Mouse (Mus musculus) intestine, embryonic 14.5 days (tissue): ENCODE results near the gene Olfr699. TPM values are rescaled to one million over a fixed set of nuclear protein-coding genes. Genes with fewer than 3 reads are reported as not detected.
"Not testable (repeated sequence)": the region's sequence is repeated elsewhere in the genome, so short reads cannot be mapped to it uniquely, and the experiment has no call there.

ENCODE experiments used
- ATAC-seq: fragments of 200-750 bp; cut with Nextera tagmentation; replicated peaks from 2 replicates; pipeline ENCODE4 v1.8.0; 2017; ENCODE audit warnings: low read depth, moderate number of reproducible peaks, moderate TSS enrichment, moderate library complexity; ENCODE audit not compliant: low FRiP score, low TSS enrichment
- DNase-seq: peaks from one replicate; pipeline ENCODE4 v3.0.0-alpha.2; 2018; ENCODE audit warnings: low spot score
- H3K27ac ChIP-seq: fragments of 300-500 bp; sonication (generic); 2 replicates; pipeline ENCODE4 v1.5.1; 2014; ENCODE audit warnings: low read depth, mild to moderate bottlenecking, control low read depth
- H3K27me3 ChIP-seq: fragments of 300-500 bp; sonication (generic); replicated peaks from 2 replicates; pipeline ENCODE4 v1.6.1; 2014; ENCODE audit warnings: low read length, control low read depth; ENCODE audit not compliant: control insufficient read depth, insufficient read depth
- H3K36me3 ChIP-seq: fragments of 300-500 bp; sonication (generic); 2 replicates; pipeline ENCODE4 v1.6.1; 2014; ENCODE audit warnings: low read length, control low read depth; ENCODE audit not compliant: control insufficient read depth, insufficient read depth
- H3K4me1 ChIP-seq: fragments of 300-500 bp; sonication (generic); replicated peaks from 2 replicates; pipeline ENCODE4 v1.6.1; 2014; ENCODE audit warnings: low read length, control low read depth, mixed read lengths; ENCODE audit not compliant: control insufficient read depth, insufficient read depth
- H3K4me2 ChIP-seq: fragments of 300-500 bp; sonication (generic); 2 replicates; pipeline ENCODE4 v1.6.1; 2014; ENCODE audit warnings: low read length
- H3K4me3 ChIP-seq: fragments of 300-500 bp; sonication (generic); 2 replicates; pipeline ENCODE4 v1.5.1; 2014; ENCODE audit warnings: low read depth, low read length, control low read depth, mixed read lengths
- H3K9ac ChIP-seq: fragments of 300-500 bp; sonication (generic); 2 replicates; pipeline ENCODE4 v1.6.1; 2014; ENCODE audit warnings: mild to moderate bottlenecking, low read length
- H3K9me3 ChIP-seq: fragments of 300-500 bp; sonication (generic); 2 replicates; pipeline ENCODE4 v1.6.1; 2016; ENCODE audit warnings: low read length, control low read depth; ENCODE audit not compliant: control insufficient read depth
- WGBS: fragments of 180-500 bp; shearing (Covaris S2); extraction: QIAGEN DNeasy Blood & Tissue Kit; methylation state at CpG from one replicate; pipeline ENCODE4 v1.1.7; 2014; 5-methylcytosine and 5-hydroxymethylcytosine counted together
- polyA plus RNA-seq: library from polyadenylated mRNA; unstranded; fragments of >200 nt; fragmentation: Nextera tagmentation; extraction: Ambion mirVana; gene quantifications from 2 replicates; pipeline ENCODE4 v1.2.1, GENCODE M21; 2014

Gene Olfr699
- polyA plus RNA-seq: not detected in 2 replicates

DNA sequence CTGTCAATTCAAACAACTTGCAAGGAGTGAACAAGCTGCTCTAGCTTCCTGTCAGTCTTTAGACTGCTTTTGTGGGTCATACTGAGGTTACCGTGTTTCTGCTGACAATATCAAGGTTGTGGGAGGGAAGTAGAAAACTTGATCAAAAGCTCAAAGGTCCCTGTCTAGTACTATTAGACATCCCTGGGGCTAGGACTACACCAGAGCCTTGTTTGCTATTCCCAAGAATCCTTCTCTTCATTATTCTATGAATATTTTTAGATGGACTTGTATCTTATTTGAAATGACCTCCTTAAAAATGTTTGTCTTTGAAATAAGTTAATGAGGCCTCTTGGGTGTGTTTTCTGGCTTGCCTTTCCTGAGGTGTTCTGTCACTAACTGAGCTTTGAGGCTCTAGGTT lies at the start of gene Olfr699:
Olfr699 (minus strand) TSS at position 101 of the 400 bp plus-strand sequence.
- Histone ChIP-seq H3K27ac (no peak within 1 kb of the TSS), H3K4me3 (no peak within 1 kb of the TSS), H3K36me3 (no peaks in the 10 kb centered on the region), H3K27me3 (no peaks in the 10 kb centered on the region), H3K4me2 (no peak within 1 kb of the TSS), H3K9ac (no peak within 1 kb of the TSS), H3K4me1 (no peaks in the 10 kb centered on the region), H3K9me3 (no peaks in the 10 kb centered on the region)
- 77% methylated on average over 1 of the region's 1 CpGs for WGBS
- ATAC-seq (no peak), DNase-seq (no peak)

DNA sequence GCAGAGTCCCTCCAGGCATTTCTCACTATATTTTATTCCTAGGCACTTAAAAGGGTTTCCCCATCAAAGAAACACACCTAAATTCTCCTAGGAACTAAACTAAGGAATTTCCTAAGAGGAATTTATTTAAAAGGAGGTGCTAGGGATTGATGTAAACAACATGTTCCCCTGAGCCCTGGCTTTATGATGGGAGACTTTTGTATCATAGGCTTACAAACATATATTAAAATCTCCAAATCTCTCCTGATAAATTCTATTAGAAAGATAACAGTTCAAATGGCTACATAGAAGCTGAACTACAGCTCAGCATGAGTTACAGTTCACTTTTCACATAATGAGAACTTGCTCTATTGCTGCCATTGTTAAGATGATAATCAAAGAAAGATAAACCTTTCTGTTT lies 40.8 kb upstream of the Olfr699 start, which contains the start of gene Olfr702:
Olfr702 (minus strand) TSS at position 101 of the 400 bp plus-strand sequence.
- Histone ChIP-seq H3K9me3 (no peaks in the 10 kb centered on the region), H3K4me3 (no peak within 1 kb of the TSS), H3K4me2 (no peak within 1 kb of the TSS), H3K36me3 (no peaks in the 10 kb centered on the region), H3K4me1 (no peaks in the 10 kb centered on the region), H3K27ac (no peak within 1 kb of the TSS), H3K9ac (no peak within 1 kb of the TSS), H3K27me3 (no peaks in the 10 kb centered on the region)
- ATAC-seq (no peak), DNase-seq (no peak)

DNA sequence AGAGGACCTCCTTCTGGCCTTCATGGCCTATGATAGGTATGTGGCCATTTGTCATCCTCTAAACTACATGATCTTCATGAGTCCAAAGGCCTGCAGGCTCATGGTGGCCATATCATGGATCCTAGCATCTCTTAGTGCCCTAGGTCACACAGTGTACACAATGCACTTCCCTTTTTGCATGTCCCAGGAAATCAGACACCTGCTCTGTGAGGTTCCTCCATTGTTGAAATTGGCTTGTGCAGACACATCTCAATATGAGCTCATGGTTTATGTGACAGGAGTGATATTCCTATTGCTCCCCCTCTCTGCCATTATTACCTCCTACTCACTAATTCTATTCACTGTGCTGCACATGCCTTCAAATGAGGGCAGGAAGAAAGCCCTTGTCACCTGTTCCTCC lies 25.4 kb upstream of the Olfr699 start:
- Histone ChIP-seq H3K27me3 (no peaks in the 10 kb centered on the region), H3K4me1 (no peaks in the 10 kb centered on the region), H3K27ac (no peak overlapping the region), H3K9ac (no peak overlapping the region), H3K4me2 (no peak overlapping the region), H3K4me3 (no peak overlapping the region), H3K36me3 (no peaks in the 10 kb centered on the region), H3K9me3 (no peaks in the 10 kb centered on the region)
- ATAC-seq (no peak), DNase-seq (no peak)

DNA sequence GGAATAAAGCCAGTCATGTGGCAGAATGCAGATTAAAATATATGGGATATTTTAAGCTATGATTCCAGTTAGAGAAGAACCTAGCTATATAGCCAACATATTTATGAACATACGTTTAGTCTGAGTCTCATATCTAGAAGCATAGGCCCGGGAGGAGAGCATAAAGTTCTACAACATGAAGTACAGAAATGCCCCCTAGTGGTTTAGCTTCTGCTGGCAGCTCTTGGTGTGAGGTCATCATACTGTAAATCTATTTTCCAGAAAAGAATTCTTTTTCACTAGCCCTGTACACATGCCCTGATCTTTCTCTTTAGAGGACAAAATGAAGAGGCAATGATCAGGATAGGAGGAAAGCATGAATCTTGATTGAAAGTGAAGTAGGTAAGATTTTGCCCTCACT lies 22.8 kb upstream of the Olfr699 start:
- Histone ChIP-seq H3K27ac (no peak overlapping the region), H3K27me3 (no peaks in the 10 kb centered on the region), H3K9ac (no peak overlapping the region), H3K9me3 (no peaks in the 10 kb centered on the region), H3K4me2 (no peak overlapping the region), H3K4me3 (no peak overlapping the region), H3K36me3 (no peaks in the 10 kb centered on the region), H3K4me1 (no peaks in the 10 kb centered on the region)
- 35% methylated on average over 2 of the region's 2 CpGs for WGBS
- ATAC-seq (no peak), DNase-seq (no peak)

DNA sequence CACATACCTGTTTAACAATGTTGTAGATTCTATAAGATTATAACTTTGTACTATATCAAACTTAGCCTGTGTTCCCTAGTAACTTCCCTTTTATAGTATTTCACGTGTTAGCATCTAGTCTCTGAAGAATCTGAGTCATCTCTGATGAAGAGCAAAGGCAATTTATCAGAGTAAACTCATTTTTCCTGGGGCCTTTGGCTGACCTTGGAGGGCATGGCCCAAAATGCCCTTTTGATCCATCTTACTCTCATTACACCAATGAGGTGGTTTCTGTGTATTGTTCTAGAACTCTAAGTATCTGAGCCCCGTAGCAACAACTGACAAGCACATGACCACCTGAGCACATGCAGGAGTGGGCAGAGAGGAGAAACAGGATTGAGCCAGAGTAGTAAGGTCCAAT lies 20.8 kb upstream of the Olfr699 start, which contains the start of gene Olfr701:
Olfr701 (plus strand) TSS at position 301 of the 400 bp plus-strand sequence.
- Histone ChIP-seq H3K4me1 (no peaks in the 10 kb centered on the region), H3K9me3 (no peaks in the 10 kb centered on the region), H3K4me2 (no peak within 1 kb of the TSS), H3K9ac (no peak within 1 kb of the TSS), H3K27ac (no peak within 1 kb of the TSS), H3K36me3 (no peaks in the 10 kb centered on the region), H3K4me3 (no peak within 1 kb of the TSS), H3K27me3 (no peaks in the 10 kb centered on the region)
- DNase-seq (no peak), ATAC-seq (no peak)
- 65% methylated on average over 2 of the region's 2 CpGs for WGBS

DNA sequence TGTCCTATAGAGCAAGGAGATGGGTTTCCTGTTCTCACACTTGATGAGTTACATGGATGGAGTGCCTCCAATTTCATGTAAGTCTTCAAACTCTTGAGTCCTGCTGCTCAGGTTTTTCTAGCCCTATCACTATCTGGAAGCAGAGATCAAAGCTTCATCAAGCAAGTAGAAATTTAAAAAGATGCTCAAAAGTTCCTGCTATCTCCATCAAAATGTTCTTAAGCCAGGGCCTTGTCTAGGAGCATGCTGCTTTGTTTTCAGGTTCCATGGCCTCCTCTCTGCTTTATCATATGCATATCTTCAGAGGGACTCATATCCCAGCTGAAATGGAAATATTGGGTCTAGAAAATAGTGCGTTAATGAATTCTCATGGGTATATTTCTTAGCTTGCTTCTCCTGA lies 15.7 kb upstream of the Olfr699 start, which contains the start of gene Olfr700:
Olfr700 (minus strand) TSS at position 101 of the 400 bp plus-strand sequence.
- 86% methylated on average over 1 of the region's 1 CpGs for WGBS
- no peaks in the 10 kb centered on the region for H3K4me1 ChIP-seq
- H3K9ac ChIP-seq: no peak within 1 kb of the TSS
- no peak within 1 kb of the TSS for H3K4me2 ChIP-seq
- no peak within 1 kb of the TSS for H3K4me3 ChIP-seq
- H3K27me3 ChIP-seq: no peaks in the 10 kb centered on the region
- ATAC-seq (no peak), DNase-seq (no peak)
- no peak within 1 kb of the TSS for H3K27ac ChIP-seq
- H3K9me3 ChIP-seq: no peaks in the 10 kb centered on the region
- H3K36me3 ChIP-seq: no peaks in the 10 kb centered on the region

DNA sequence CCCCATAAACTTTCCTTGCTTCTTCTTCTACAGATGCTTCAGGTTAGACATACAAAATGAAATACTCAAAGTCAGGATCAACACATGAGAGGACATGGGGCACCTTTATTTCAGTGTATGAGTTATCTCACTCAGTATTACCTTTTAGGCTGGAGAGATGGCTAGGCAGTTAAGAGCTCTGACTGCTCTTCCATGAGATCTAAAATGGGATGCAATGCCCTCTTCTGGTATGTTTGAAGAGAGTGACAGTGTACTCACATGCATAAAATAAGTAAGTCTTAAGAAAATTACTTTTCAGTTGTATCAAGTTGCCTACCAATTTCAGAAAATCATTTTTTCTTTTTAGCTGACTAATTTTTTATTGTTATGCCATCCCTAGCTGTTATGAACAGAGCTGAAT lies 4.7 kb downstream of the Olfr699 start:
- Histone ChIP-seq H3K9ac (no peak overlapping the region), H3K4me1 (no peaks in the 10 kb centered on the region), H3K36me3 (no peaks in the 10 kb centered on the region), H3K27ac (no peak overlapping the region), H3K4me2 (no peak overlapping the region), H3K9me3 (no peaks in the 10 kb centered on the region), H3K4me3 (no peak overlapping the region), H3K27me3 (no peaks in the 10 kb centered on the region)
- DNase-seq (no peak), ATAC-seq (no peak)

DNA sequence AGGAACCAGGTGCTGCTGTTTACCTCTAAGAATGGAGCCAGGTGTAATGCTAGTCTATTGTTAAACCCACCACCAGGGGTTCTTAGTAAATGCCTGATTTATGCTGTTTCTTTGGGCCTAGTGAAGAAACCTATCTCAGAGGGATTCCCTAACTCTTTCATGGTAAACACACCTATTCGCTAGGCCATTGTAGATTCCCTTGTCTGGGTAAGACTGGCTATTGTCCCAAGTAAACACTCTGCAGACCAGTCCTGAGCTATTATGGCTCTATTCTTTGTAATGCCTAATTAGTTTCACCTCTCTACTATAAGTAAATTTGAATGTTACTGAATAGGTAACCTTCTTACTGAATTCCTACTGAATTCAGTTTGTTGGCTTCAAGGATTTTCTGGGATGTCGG lies 32.0 kb downstream of the Olfr699 start:
- not testable (repeated sequence) for H3K9me3 ChIP-seq

DNA sequence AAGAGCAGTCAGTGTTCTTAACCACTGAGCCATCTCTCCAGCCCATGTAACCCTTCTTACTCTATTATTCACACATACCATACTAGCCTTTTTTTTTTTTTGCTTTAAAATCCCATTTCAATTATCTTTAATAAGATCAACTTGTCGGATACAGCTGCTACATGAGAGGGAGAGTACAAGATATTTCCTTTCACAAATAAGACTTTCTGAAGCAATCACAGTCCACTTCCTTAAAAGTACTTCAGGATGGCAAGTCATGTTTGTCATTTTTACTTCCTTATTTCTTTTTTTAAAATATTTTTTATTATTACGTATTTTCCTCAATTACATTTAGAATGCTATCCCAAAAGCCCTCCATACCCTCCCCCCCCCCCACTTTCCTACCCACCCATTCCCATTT lies 34.2 kb downstream of the Olfr699 start:
- Histone ChIP-seq H3K4me2 (no peak overlapping the region), H3K36me3 (no peaks in the 10 kb centered on the region), H3K9me3 (no peaks in the 10 kb centered on the region), H3K9ac (no peak overlapping the region), H3K4me3 (no peak overlapping the region), H3K27ac (no peak overlapping the region), H3K4me1 (no peaks in the 10 kb centered on the region), H3K27me3 (no peaks in the 10 kb centered on the region)
- 86% methylated on average over 2 of the region's 2 CpGs for WGBS
- ATAC-seq: no peak
- no peak for DNase-seq

More for the DNA sequence above, 32.0 kb downstream of the Olfr699 start:
- H3K36me3 ChIP-seq, H3K4me1 ChIP-seq, H3K4me3 ChIP-seq, H3K27me3 ChIP-seq, H3K4me2 ChIP-seq, H3K9ac ChIP-seq, ATAC-seq, DNase-seq, H3K27ac ChIP-seq: not testable (repeated sequence)
- WGBS: 98% methylated on average over 2 of the region's 2 CpGs
